Mouse (Mus musculus) effector memory CD4-positive, alpha-beta T cell, adult 7 months (primary cell): Measurements from ENCODE around the gene Hnrnpa3. TPM values are rescaled to one million over a fixed set of nuclear protein-coding genes. Genes with fewer than 3 reads are reported as not detected.

Experiments
- polyA plus RNA-seq: library from polyadenylated mRNA; unstranded; fragments of 100-300 nt; shearing (Covaris generic); gene quantifications from one replicate; pipeline ENCODE4 v1.2.1, GENCODE M21; 2017

The Hnrnpa3 gene
- 135 TPM for polyA plus RNA-seq

GRCm38 (mm10) chr2:75658727-75659628, at the start of gene Hnrnpa3:
Gene Hnrnpa3, plus strand, starts transcription at chr2:75659261.

GRCm38 (mm10) chr2:75704234-75705161, 45.4 kb downstream of the Hnrnpa3 start, which contains the start of gene Nfe2l2:
Gene Nfe2l2, minus strand, starts transcription at chr2:75704641.

Other genes with a start within 250 kb of the Hnrnpa3 start
- 117 TPM for gene Nfe2l2, start 45.4 kb downstream of the Hnrnpa3 start, polyA plus RNA-seq
- 62.3 TPM for gene Agps, start 172.9 kb downstream of the Hnrnpa3 start, polyA plus RNA-seq